ENCODE assay signal across 8 mouse cellular contexts in the genomic region with DNA sequence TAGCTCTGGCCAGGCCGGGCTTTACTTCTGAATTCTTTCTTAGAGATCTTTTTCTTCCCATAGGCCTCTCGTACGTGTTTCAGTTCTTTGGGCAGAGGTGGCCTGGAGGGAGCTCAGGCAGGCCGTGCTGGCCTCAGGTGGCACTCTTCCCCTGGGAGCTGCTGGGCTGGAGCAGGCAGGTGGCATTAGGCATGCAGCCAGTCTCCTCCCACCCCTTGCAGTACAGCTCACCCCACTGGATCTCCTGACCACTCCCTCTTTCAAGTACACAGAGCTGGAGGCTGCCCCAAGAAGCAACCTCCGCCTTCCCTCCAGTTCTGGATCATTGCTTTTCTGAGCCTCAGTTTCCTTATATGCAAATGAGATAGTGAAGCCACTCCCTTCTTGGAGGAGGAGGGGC. TPM values are rescaled to one million over a fixed set of nuclear protein-coding genes. Genes with fewer than 3 reads are reported as not detected.
DNase-seq lines count a peak whose midpoint lies in the region; ATAC-seq lines count a peak whose summit lies in the region.

No protein-coding gene starts in this region.

- no peak for DNase-seq in heart, postnatal 36 days
- peak; percentile 75 for DNase-seq in embryonic facial prominence, embryonic 14.5 days (ENCODE audit: low spot score)
- DNase-seq in lung, postnatal 4 days, result peak; percentile 66 to 81
- DNase-seq in cerebellum, postnatal 36 days, result no peak
- DNase-seq in spleen, postnatal 14 days (ENCODE audit: low spot score in 2 of 2), result no peak

- no peak overlapping the region for H3K4me3 ChIP-seq in heart, embryonic 13.5 days
- H3K4me3 ChIP-seq in embryonic facial prominence, embryonic 14.5 days (ENCODE audit: low read depth, low read length), result no peak overlapping the region
- H3K4me3 ChIP-seq in kidney, embryonic 14.5 days (ENCODE audit: low read length), result no peak overlapping the region

- peaks cover 74% of the 10 kb centered on the region for H3K4me1 ChIP-seq in heart, embryonic 13.5 days
- peaks cover 28% of the 10 kb centered on the region for H3K4me1 ChIP-seq in embryonic facial prominence, embryonic 14.5 days (ENCODE audit: control insufficient read depth, insufficient read depth, low read length)
- H3K4me1 ChIP-seq in kidney, embryonic 14.5 days (ENCODE audit: control insufficient read depth, insufficient read depth, low read length), result peaks cover 46% of the 10 kb centered on the region

- peak overlapping the region; percentile 49 for H3K4me2 ChIP-seq in heart, embryonic 13.5 days
- peak overlapping the region; percentile 26; the same call in 1 of the 2 replicates for H3K4me2 ChIP-seq in embryonic facial prominence, embryonic 14.5 days (ENCODE audit: low read depth, low read length)
- no peak overlapping the region for H3K4me2 ChIP-seq in kidney, embryonic 14.5 days (replicated peaks; ENCODE audit: low read depth, low read length)

- intact Hi-C loops in heart, postnatal 36 days (cut with DNase I), result no loop called here

- peak overlapping the region; percentile 72 for H3K9ac ChIP-seq in heart, embryonic 13.5 days
- H3K9ac ChIP-seq in embryonic facial prominence, embryonic 14.5 days (ENCODE audit: low read depth, low read length), result no peak overlapping the region; the same call in 1 of the 2 replicates
- peak overlapping the region; percentile 42; the same call in 1 of the 2 replicates for H3K9ac ChIP-seq in kidney, embryonic 14.5 days (ENCODE audit: low read depth, low read length)

- H3K27me3 ChIP-seq in heart, embryonic 13.5 days (replicated peaks), result peaks cover 8% of the 10 kb centered on the region; the same call in 1 of the 2 replicates
- H3K27me3 ChIP-seq in embryonic facial prominence, embryonic 14.5 days (replicated peaks; ENCODE audit: control insufficient read depth, insufficient read depth, low read length), result no peaks in the 10 kb centered on the region
- H3K27me3 ChIP-seq in kidney, embryonic 14.5 days (ENCODE audit: control insufficient read depth, insufficient read depth, low read length), result no peaks in the 10 kb centered on the region

- peak overlapping the region; percentile 50 for H3K27ac ChIP-seq in heart, embryonic 13.5 days (replicated peaks)
- peak overlapping the region; percentile 52; the same call in 1 of the 2 replicates for H3K27ac ChIP-seq in embryonic facial prominence, embryonic 14.5 days (replicated peaks; ENCODE audit: low read depth, low read length)
- peak overlapping the region; percentile 47; the same call in 1 of the 2 replicates for H3K27ac ChIP-seq in kidney, embryonic 14.5 days (ENCODE audit: low read depth, low read length)

- H3K36me3 ChIP-seq in heart, embryonic 13.5 days, result no peaks in the 10 kb centered on the region
- H3K36me3 ChIP-seq in embryonic facial prominence, embryonic 14.5 days (ENCODE audit: control insufficient read depth, insufficient read depth, low read length), result no peaks in the 10 kb centered on the region
- no peaks in the 10 kb centered on the region for H3K36me3 ChIP-seq in kidney, embryonic 14.5 days (ENCODE audit: control insufficient read depth, insufficient read depth, low read length)

- no peaks in the 10 kb centered on the region for H3K9me3 ChIP-seq in heart, embryonic 13.5 days
- no peaks in the 10 kb centered on the region for H3K9me3 ChIP-seq in embryonic facial prominence, embryonic 14.5 days (ENCODE audit: control insufficient read depth, low read length)
- no peaks in the 10 kb centered on the region for H3K9me3 ChIP-seq in kidney, embryonic 14.5 days (ENCODE audit: control insufficient read depth, low read length)

- ATAC-seq in heart, embryonic 13.5 days (ENCODE audit: extremely low read depth, insufficient number of reproducible peaks, low FRiP score, low TSS enrichment), result no peak
- peak; percentile 78 for ATAC-seq in embryonic facial prominence, embryonic 14.5 days (ENCODE audit: low read depth)
- peak; percentile 69 for ATAC-seq in kidney, embryonic 14.5 days (ENCODE audit: low FRiP score, low TSS enrichment)
- no peak for ATAC-seq in erythroblast, adult 5-6 weeks (replicated peaks; ENCODE audit: low FRiP score, poor library complexity, severe bottlenecking)

- WGBS in heart, embryonic 13.5 days, result 41% methylated on average over 5 of the region's 5 CpGs
- 29% methylated on average over 5 of the region's 5 CpGs for WGBS in embryonic facial prominence, embryonic 14.5 days
- WGBS in kidney, embryonic 14.5 days, result 24% methylated on average over 5 of the region's 5 CpGs

RNA-seq across cellular contexts. Expression of gene Dagla, which starts 26.9 kb away (rescaled TPM):
- 0.96 and 0.99 TPM in 2 replicates for polyA plus RNA-seq in heart, embryonic 13.5 days (2015; fragmentation: Nextera tagmentation; extraction: Ambion mirVana)
- 1 to 10 TPM; 2.7 TPM for total RNA-seq in heart, postnatal 36 days (2021)
- polyA plus RNA-seq in embryonic facial prominence, embryonic 14.5 days (2014; fragmentation: Nextera tagmentation; extraction: Ambion mirVana), result 2.8 and 2.9 TPM in 2 replicates
- 2.2 and 3.0 TPM in 2 replicates for polyA plus RNA-seq in kidney, embryonic 14.5 days (2014; fragmentation: Nextera tagmentation; extraction: Ambion mirVana)
- total RNA-seq in erythroblast, adult 5-6 weeks (2015; ENCODE audit: low replicate concordance), result not detected in 2 replicates
- not detected in 2 replicates for total RNA-seq in erythroblast, adult 5-6 weeks (2017; ENCODE audit: low replicate concordance)

RNA-seq across cellular contexts. Expression of gene Myrf, which starts 37.2 kb away (rescaled TPM):
- polyA plus RNA-seq in heart, embryonic 13.5 days (2015; fragmentation: Nextera tagmentation; extraction: Ambion mirVana), result 8.4 and 11.1 TPM in 2 replicates
- total RNA-seq in heart, postnatal 36 days (2021), result 1 to 10 TPM; 5.9 to 7.3 TPM
- 0.87 and 0.96 TPM in 2 replicates for polyA plus RNA-seq in embryonic facial prominence, embryonic 14.5 days (2014; fragmentation: Nextera tagmentation; extraction: Ambion mirVana)
- 3.9 and 6.4 TPM in 2 replicates for polyA plus RNA-seq in kidney, embryonic 14.5 days (2014; fragmentation: Nextera tagmentation; extraction: Ambion mirVana)
- not detected in 2 replicates for total RNA-seq in erythroblast, adult 5-6 weeks (2015; ENCODE audit: low replicate concordance)
- 0.42 TPM in 1 of 2 replicates, not detected in the other for total RNA-seq in erythroblast, adult 5-6 weeks (2017; ENCODE audit: low replicate concordance)

Comparison
In these comparisons a context has a peak if more than half of its experiments do, and no peak if none do; other contexts are left out.
1. ATAC-seq: peak in embryonic facial prominence, embryonic 14.5 days (single experiment) and kidney, embryonic 14.5 days (single experiment); none in heart, embryonic 13.5 days (single experiment) and erythroblast, adult 5-6 weeks (single experiment).
2. DNase-seq: peak in embryonic facial prominence, embryonic 14.5 days (single experiment) and lung, postnatal 4 days (2 of 2); none in heart, postnatal 36 days (0 of 2), cerebellum, postnatal 36 days (0 of 2) and spleen, postnatal 14 days (0 of 2).
3. Peak in every context shown above with its lines, with median percentiles within 50 percentile points of each other: H3K27ac ChIP-seq.